Mouse (Mus musculus) ovary, adult 10 weeks (tissue): ENCODE data around the gene Fn3krp. TPM values are rescaled to one million over a fixed set of nuclear protein-coding genes. Genes with fewer than 3 reads are reported as not detected.

Source experiments
- polyA plus RNA-seq: library from polyadenylated mRNA; stranded (reverse); fragments of 350-450 nt; fragmentation: Illumina TruSeq; extraction: RNeasy Lipid Tissue Mini Kit (QIAGEN cat#74804); gene quantifications from one replicate; pipeline ENCODE4 v1.2.3, GENCODE M21; 2014

The Fn3krp gene
- polyA plus RNA-seq: 12.8 TPM

GRCm38 (mm10) chr11:121420830-121421552 lies at the start of gene Fn3krp:
Gene Fn3krp (plus strand): TSS chr11:121421401.

GRCm38 (mm10) chr11:121387750-121388553 lies 33.2 kb upstream of the Fn3krp start, which contains the start of gene Rab40b:
Gene Rab40b (minus strand): TSS chr11:121388251.

GRCm38 (mm10) chr11:121434156-121435155 lies 13.3 kb downstream of the Fn3krp start, which contains the start of gene Fn3k:
Gene Fn3k (plus strand): TSS chr11:121434913.

DNA sequence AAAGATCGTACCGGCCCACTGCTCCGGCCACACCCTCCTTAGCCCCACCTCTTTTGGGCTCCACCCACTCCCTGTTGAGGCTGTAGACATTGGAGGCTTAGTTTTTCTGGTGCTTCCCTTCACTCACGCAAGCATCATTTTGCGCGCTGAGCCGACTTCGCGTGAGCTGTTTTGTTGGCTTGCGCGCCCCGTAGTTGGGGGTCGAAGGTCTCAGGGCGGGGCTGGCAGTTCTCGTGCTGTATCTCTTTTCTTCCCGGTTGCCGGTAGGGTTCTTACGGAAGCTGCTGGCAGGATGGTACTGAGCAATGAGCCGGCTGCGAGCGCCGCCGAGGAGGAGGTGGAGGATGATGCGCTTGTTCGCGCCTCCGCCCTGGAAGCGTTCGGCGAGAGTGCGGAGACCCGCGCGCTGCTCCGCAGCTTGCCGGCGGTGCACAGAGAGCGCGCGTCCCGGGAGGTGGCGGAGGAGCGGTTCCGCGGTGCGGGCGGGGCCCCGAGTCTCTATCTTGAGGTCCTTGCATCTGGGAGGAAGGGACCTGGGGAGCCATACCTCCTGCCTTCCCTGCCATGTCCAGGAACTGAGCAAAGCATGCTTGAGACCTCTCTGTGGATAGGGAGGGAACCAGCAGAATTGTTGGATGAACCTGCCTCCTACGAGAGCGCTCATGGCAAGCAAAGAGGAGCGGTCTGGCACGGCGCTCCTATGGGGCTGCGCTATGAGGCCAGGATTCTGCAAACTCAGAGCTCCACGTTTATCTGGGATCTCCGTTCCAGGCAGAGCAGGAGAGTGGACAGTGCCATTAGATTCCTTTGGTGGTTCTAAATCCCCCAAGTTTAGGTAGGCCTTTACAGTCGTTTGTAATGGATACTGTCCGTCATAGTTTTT lies 30.8 kb downstream of the Fn3krp start, which contains the start of gene Tbcd:
TSS of gene Tbcd (plus strand) at position 197 of the 883 bp plus-strand sequence.

Other genes with a start within 250 kb of the Fn3krp start
- 16.2 TPM for gene Hexdc, start 217.0 kb upstream of the Fn3krp start, polyA plus RNA-seq
- 2.3 TPM for gene Ogfod3, start 216.7 kb upstream of the Fn3krp start, polyA plus RNA-seq
- gene Cybc1, start 192.1 kb upstream of the Fn3krp start, polyA plus RNA-seq: 11.0 TPM
- 12.8 TPM for gene Narf, start 184.1 kb upstream of the Fn3krp start, polyA plus RNA-seq
- 24.7 TPM for gene Foxk2, start 161.4 kb upstream of the Fn3krp start, polyA plus RNA-seq
- 109 TPM for gene Wdr45b, start 67.0 kb upstream of the Fn3krp start, polyA plus RNA-seq
- 4.2 TPM for gene Rab40b, start 33.1 kb upstream of the Fn3krp start, polyA plus RNA-seq
- gene Fn3k, start 13.5 kb downstream of the Fn3krp start, polyA plus RNA-seq: 0.63 TPM
- 30.1 TPM for gene Tbcd, start 30.5 kb downstream of the Fn3krp start, polyA plus RNA-seq
- 2.9 TPM for gene Zfp750, start 97.9 kb downstream of the Fn3krp start, polyA plus RNA-seq